Mouse (Mus musculus): ENCODE data around the gene Basp1. TPM values are rescaled to one million over a fixed set of nuclear protein-coding genes. Genes with fewer than 3 reads are reported as not detected.

Basp1 gene
- polyA plus RNA-seq, 1 experiment from 2014 or later, result 14.5 TPM

DNA sequence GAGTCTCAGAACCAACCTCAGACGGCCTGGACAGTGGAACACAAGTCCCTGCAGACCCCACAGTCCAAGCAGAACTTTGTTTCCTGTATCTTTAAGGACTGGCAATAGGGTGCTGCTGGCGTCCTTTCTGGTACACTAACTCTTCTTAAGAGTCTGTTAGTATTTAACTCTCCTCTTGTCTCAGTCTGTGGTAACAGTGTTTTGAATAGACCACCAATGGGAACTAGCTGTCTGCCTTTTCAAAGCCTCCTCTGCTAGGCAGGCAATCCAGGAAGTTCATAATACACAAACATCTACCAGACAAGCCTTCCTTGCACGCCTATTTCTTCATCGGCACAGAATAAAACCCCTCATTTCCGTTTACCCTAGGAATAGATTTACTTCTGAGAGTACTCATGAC lies 7.6 kb downstream of the Basp1 start:
- Histone ChIP-seq H3K4me2 (replicated peaks; ENCODE audit: low read depth, low read length) (no peak overlapping the region), H3K27me3 (ENCODE audit: insufficient read depth, low read length) (no peaks in the 10 kb centered on the region), H3K9ac (replicated peaks; ENCODE audit: low read length) (no peak overlapping the region), H3K9me3 (ENCODE audit: low read length) (no peaks in the 10 kb centered on the region), H3K4me1 (ENCODE audit: insufficient read depth, low read length) (peaks cover under 1% of the 10 kb centered on the region; the same call in 1 of the 2 replicates), H3K36me3 (ENCODE audit: insufficient read depth, low read length) (peaks cover 6% of the 10 kb centered on the region; the same call in 1 of the 2 replicates), H3K27ac (ENCODE audit: low read length) (no peak overlapping the region), H3K4me3 (ENCODE audit: low read length) (no peak overlapping the region)
- WGBS, result 82% methylated on average over 5 of the region's 5 CpGs
- no peak for ATAC-seq (ENCODE audit: low FRiP score, low TSS enrichment)

DNA sequence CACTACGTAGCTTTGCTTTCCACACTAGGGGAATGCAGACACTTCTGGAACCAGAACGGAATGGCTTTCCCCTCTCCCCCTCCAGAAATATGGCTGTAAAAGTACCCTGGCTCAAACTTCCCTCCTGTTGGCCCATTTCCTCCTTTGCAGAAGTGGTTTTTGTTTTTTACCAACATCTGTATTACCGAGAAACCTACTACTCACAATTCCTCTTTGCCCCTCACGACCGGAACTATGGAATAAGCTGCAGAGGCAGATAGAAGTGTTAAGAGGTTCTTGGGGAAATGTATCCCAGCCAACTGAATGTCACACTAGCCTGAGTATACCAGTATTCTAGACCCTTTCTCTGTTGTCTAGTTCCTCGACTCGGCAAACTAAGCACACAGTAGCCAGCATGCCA lies 9.7 kb downstream of the Basp1 start:
- Histone ChIP-seq H3K4me2 (replicated peaks; ENCODE audit: low read depth, low read length) (no peak overlapping the region), H3K36me3 (ENCODE audit: insufficient read depth, low read length) (peaks cover 8% of the 10 kb centered on the region; the same call in 1 of the 2 replicates), H3K27me3 (ENCODE audit: insufficient read depth, low read length) (no peaks in the 10 kb centered on the region), H3K9ac (replicated peaks; ENCODE audit: low read length) (no peak overlapping the region), H3K27ac (ENCODE audit: low read length) (no peak overlapping the region), H3K4me3 (ENCODE audit: low read length) (no peak overlapping the region), H3K4me1 (ENCODE audit: insufficient read depth, low read length) (no peaks in the 10 kb centered on the region), H3K9me3 (ENCODE audit: low read length) (no peaks in the 10 kb centered on the region)
- 95% methylated on average over 7 of the region's 7 CpGs for WGBS
- ATAC-seq (ENCODE audit: low FRiP score, low TSS enrichment), result no peak

DNA sequence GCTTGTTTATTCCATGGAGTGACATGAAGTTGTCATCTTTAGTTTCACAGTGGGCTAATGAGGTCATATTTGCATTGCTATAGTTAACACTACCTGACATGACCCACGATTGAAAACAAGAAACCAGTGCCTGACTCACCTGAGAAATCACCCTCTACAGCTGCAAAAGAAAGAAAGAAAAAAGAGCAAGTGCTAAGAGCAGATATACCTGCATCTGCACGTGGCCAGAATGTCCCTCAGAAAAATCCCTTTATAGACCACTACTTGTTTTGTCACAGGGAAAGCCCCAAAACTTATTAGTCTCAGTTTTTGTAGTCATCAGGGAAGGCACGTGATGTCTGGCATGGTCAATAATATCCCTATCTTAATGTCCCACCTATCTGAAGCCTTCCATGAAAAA lies 11.6 kb downstream of the Basp1 start:
- peaks cover 4% of the 10 kb centered on the region; the same call in 1 of the 2 replicates for H3K4me1 ChIP-seq (ENCODE audit: insufficient read depth, low read length)
- no peak overlapping the region for H3K4me2 ChIP-seq (replicated peaks; ENCODE audit: low read depth, low read length)
- 88% methylated on average over 3 of the region's 3 CpGs for WGBS

DNA sequence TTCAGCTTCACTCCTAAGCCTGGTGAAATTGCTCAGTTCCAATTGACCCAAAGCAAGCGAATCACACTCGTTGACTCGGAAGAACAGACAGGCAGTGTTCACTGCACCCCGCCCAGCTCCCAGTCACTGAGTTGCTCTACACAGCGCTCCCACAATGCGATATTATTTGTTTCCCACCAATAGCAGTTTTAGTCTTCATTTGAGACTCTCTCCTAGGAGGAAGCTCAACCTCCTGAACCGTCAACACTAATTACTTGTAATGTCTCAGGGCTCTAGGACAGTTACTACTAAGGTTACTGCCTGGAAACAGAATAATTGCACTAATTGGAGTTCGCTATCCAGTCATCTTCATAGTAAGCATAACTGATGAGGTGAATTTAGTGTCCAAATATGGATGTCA lies 13.3 kb downstream of the Basp1 start:
- H3K4me1 ChIP-seq (ENCODE audit: insufficient read depth, low read length), result peaks cover 7% of the 10 kb centered on the region; the same call in 1 of the 2 replicates
- no peaks in the 10 kb centered on the region for H3K27me3 ChIP-seq (ENCODE audit: insufficient read depth, low read length)
- H3K36me3 ChIP-seq (ENCODE audit: insufficient read depth, low read length), result peaks cover 8% of the 10 kb centered on the region; the same call in 1 of the 2 replicates
- WGBS, result 85% methylated on average over 8 of the region's 8 CpGs
- no peak overlapping the region for H3K9ac ChIP-seq (replicated peaks; ENCODE audit: low read length)
- H3K4me2 ChIP-seq (replicated peaks; ENCODE audit: low read depth, low read length), result no peak overlapping the region
- H3K27ac ChIP-seq (ENCODE audit: low read length), result no peak overlapping the region
- H3K4me3 ChIP-seq (ENCODE audit: low read length), result no peak overlapping the region
- no peak for ATAC-seq (ENCODE audit: low FRiP score, low TSS enrichment)
- no peaks in the 10 kb centered on the region for H3K9me3 ChIP-seq (ENCODE audit: low read length)

More for the DNA sequence above, 11.6 kb downstream of the Basp1 start:
- no peak overlapping the region for H3K27ac ChIP-seq (ENCODE audit: low read length)
- no peaks in the 10 kb centered on the region for H3K9me3 ChIP-seq (ENCODE audit: low read length)
- no peak overlapping the region for H3K4me3 ChIP-seq (ENCODE audit: low read length)
- H3K27me3 ChIP-seq (ENCODE audit: insufficient read depth, low read length), result no peaks in the 10 kb centered on the region
- no peak overlapping the region for H3K9ac ChIP-seq (replicated peaks; ENCODE audit: low read length)
- no peak for ATAC-seq (ENCODE audit: low FRiP score, low TSS enrichment)
- peaks cover 8% of the 10 kb centered on the region; the same call in 1 of the 2 replicates for H3K36me3 ChIP-seq (ENCODE audit: insufficient read depth, low read length)

DNA sequence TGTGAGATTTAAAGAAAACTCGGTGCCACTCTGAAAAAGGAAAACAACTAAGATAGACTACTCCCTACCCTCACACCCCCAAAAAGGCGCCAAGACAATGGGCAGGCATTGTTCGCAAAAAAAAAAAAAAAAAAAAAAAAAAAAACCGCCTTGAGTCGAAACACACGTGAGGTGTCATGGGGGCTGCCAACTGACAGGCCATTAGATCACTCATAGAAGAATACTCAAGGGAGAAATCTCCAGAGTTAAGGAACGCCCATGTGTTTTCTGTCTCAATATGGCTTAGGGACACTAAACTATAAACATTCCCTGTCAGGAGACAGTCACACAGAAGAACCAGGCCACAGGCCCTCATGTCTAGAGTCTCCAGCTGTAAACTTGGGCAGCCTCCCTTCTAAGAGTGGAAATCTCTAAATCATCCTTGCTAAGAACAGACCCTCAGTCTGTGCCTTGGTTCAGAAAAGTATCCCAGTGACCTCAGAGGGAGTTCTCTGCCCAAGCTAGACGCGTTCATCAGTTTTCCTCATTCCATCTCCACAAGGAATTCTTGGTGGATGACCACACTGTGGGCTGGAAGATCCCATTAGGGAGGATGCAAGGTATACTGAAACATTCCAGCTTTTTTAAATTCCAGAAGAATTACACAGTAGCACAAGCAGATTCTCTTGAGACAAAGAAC lies 17.5 kb downstream of the Basp1 start:
- no peaks in the 10 kb centered on the region for H3K9me3 ChIP-seq (ENCODE audit: low read length)
- no peak overlapping the region for H3K4me2 ChIP-seq (replicated peaks; ENCODE audit: low read depth, low read length)
- no peak overlapping the region for H3K9ac ChIP-seq (replicated peaks; ENCODE audit: low read length)
- no peak overlapping the region for H3K27ac ChIP-seq (ENCODE audit: low read length)
- H3K4me3 ChIP-seq (ENCODE audit: low read length), result no peak overlapping the region
- no peaks in the 10 kb centered on the region for H3K27me3 ChIP-seq (ENCODE audit: insufficient read depth, low read length)
- 0 out of 2 replicates have a peak, but pooled peaks cover 3% of the 10 kb centered on the region for H3K36me3 ChIP-seq (ENCODE audit: insufficient read depth, low read length)
- no peak for ATAC-seq (ENCODE audit: low FRiP score, low TSS enrichment)
- WGBS, result 50% methylated on average over 9 of the region's 9 CpGs
- H3K4me1 ChIP-seq (ENCODE audit: insufficient read depth, low read length), result peaks cover 7% of the 10 kb centered on the region

DNA sequence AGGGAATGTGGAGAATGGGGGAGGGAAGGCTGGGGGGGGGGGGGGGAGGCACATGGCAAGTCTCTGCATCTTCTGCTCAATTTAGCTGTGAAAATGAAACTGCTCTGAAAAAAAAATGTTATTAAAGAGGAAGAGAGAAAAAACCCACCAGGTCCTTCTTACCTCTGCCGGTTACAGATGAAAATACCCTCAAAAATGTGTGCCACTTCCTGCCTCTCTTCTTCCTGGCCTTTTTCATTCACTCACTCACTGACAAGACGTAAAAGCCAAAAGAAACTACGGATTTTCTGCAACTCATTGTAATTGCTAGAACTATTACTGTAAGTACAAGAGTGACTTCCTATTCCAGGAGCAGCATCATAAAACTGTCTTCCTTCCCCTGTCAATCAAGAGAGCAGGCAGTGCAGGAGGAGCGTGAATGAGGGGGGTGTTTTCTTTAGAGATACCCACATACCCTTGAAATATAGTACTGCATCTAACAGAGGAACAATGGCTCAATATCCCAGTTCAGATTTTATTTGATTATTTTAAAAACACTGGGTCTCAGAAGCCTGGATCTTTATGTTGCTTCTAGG lies 21.0 kb downstream of the Basp1 start:
- H3K9ac ChIP-seq (replicated peaks; ENCODE audit: low read length), result no peak overlapping the region
- no peaks in the 10 kb centered on the region for H3K27me3 ChIP-seq (ENCODE audit: insufficient read depth, low read length)
- no peak overlapping the region for H3K27ac ChIP-seq (ENCODE audit: low read length)
- no peaks in the 10 kb centered on the region for H3K36me3 ChIP-seq (ENCODE audit: insufficient read depth, low read length)
- no peak for ATAC-seq (ENCODE audit: low FRiP score, low TSS enrichment)
- H3K9me3 ChIP-seq (ENCODE audit: low read length), result no peaks in the 10 kb centered on the region
- no peak overlapping the region for H3K4me2 ChIP-seq (replicated peaks; ENCODE audit: low read depth, low read length)
- H3K4me3 ChIP-seq (ENCODE audit: low read length), result no peak overlapping the region
- 54% methylated on average over 4 of the region's 4 CpGs for WGBS
- peaks cover 7% of the 10 kb centered on the region for H3K4me1 ChIP-seq (ENCODE audit: insufficient read depth, low read length)

DNA sequence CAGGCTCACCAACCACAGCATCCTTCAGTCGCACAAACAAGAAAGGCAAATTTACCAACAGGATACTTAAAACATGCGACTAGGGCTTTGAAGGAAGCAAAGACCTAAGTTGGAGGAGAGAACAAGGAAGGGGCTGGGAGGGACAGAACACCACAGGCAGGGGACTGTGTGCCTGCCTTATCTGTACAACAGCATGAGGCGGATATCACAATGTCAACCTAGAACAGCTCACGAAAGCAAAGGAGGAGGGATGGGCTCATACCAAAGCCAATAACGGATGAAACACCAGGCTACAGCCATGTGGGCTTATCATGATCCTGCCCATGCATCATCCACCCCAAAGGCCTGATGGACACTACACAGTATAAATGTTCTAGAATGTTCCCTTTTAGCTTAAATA lies 22.4 kb downstream of the Basp1 start:
- Histone ChIP-seq H3K27me3 (ENCODE audit: insufficient read depth, low read length) (no peaks in the 10 kb centered on the region), H3K27ac (ENCODE audit: low read length) (no peak overlapping the region), H3K9me3 (ENCODE audit: low read length) (no peaks in the 10 kb centered on the region), H3K4me3 (ENCODE audit: low read length) (no peak overlapping the region), H3K36me3 (ENCODE audit: insufficient read depth, low read length) (no peaks in the 10 kb centered on the region), H3K4me2 (replicated peaks; ENCODE audit: low read depth, low read length) (no peak overlapping the region), H3K4me1 (ENCODE audit: insufficient read depth, low read length) (no peaks in the 10 kb centered on the region; the same call in none of the 2 replicates), H3K9ac (replicated peaks; ENCODE audit: low read length) (no peak overlapping the region)
- no peak for ATAC-seq (ENCODE audit: low FRiP score, low TSS enrichment)
- WGBS, result 91% methylated on average over 5 of the region's 5 CpGs

DNA sequence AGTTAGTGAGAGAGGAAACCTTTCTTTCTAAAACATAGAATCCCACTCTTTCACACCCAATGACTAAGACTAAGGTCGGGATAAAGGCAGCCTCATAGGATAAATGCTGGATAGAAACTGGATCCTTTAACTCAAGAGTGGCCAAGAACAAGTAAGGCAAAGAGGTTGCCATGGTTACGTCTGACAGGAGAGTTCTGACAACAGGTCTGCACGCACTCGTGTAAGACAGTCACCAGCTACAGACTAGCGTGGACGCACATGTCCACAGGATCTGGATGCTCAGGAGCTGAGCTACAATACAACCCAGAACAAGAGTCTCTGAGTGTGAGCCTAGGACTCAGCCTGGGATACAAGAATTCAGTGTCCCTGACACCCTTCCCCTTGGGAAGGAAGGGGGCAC lies 26.0 kb downstream of the Basp1 start:
- Histone ChIP-seq H3K27me3 (ENCODE audit: insufficient read depth, low read length) (no peaks in the 10 kb centered on the region), H3K9me3 (ENCODE audit: low read length) (no peaks in the 10 kb centered on the region), H3K4me1 (ENCODE audit: insufficient read depth, low read length) (no peaks in the 10 kb centered on the region; the same call in none of the 2 replicates), H3K9ac (replicated peaks; ENCODE audit: low read length) (no peak overlapping the region), H3K4me2 (replicated peaks; ENCODE audit: low read depth, low read length) (no peak overlapping the region), H3K36me3 (ENCODE audit: insufficient read depth, low read length) (peaks cover 5% of the 10 kb centered on the region), H3K4me3 (ENCODE audit: low read length) (no peak overlapping the region), H3K27ac (ENCODE audit: low read length) (no peak overlapping the region)
- WGBS, result 86% methylated on average over 6 of the region's 6 CpGs
- no peak for ATAC-seq (ENCODE audit: low FRiP score, low TSS enrichment)

DNA sequence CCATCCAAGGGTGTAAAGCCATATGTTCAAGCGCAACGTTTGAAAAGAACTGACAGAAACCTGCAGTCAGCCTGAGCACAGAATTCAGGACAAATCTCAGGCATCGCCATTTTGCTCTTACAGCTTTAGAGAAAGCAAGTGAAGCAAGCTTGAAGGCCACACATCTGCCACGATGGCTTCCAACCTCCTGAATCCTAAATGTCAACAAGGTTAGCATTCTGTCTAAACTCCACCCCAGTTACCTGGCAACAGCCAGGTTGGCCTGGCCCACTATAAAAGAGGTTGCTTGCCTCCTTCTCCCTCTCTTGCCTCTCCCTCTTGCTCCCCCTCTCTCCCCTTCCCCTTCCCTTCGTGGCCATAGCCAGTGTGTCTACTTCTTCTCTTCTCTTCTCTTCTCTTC lies 33.5 kb downstream of the Basp1 start:
- no peaks in the 10 kb centered on the region for H3K9me3 ChIP-seq (ENCODE audit: low read length)
- no peak overlapping the region for H3K4me2 ChIP-seq (replicated peaks; ENCODE audit: low read depth, low read length)
- no peaks in the 10 kb centered on the region for H3K27me3 ChIP-seq (ENCODE audit: insufficient read depth, low read length)
- peaks cover 6% of the 10 kb centered on the region; the same call in 1 of the 2 replicates for H3K4me1 ChIP-seq (ENCODE audit: insufficient read depth, low read length)
- 91% methylated on average over 5 of the region's 5 CpGs for WGBS
- H3K27ac ChIP-seq (ENCODE audit: low read length), result no peak overlapping the region
- no peak for ATAC-seq (ENCODE audit: low FRiP score, low TSS enrichment)
- no peak overlapping the region for H3K9ac ChIP-seq (replicated peaks; ENCODE audit: low read length)
- H3K4me3 ChIP-seq (ENCODE audit: low read length), result no peak overlapping the region
- H3K36me3 ChIP-seq (ENCODE audit: insufficient read depth, low read length), result peaks cover 5% of the 10 kb centered on the region

DNA sequence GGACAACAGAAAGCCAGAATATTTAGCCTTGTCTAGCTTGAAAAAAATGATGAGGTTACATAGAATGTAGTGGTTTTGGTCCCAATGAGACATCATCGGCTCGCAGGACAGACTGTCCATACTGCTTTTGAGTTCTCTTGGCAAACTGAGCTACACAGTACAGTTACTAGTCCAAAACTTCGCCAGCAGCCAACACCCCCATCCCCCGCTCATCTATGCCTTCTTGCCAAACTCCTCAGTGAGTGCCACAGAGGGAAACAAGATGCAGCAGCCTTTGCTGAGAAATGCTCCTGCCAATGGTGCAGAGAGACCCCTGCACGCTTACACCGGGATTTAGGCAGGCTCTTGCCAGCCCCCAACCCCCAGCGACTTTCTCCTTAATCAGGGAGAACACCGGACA lies 34.9 kb downstream of the Basp1 start:
- Histone ChIP-seq H3K4me1 (ENCODE audit: insufficient read depth, low read length) (peaks cover 6% of the 10 kb centered on the region; the same call in 1 of the 2 replicates), H3K36me3 (ENCODE audit: insufficient read depth, low read length) (peaks cover 5% of the 10 kb centered on the region), H3K27me3 (ENCODE audit: insufficient read depth, low read length) (no peaks in the 10 kb centered on the region), H3K9me3 (ENCODE audit: low read length) (no peaks in the 10 kb centered on the region), H3K4me2 (replicated peaks; ENCODE audit: low read depth, low read length) (no peak overlapping the region), H3K4me3 (ENCODE audit: low read length) (no peak overlapping the region), H3K27ac (ENCODE audit: low read length) (no peak overlapping the region), H3K9ac (replicated peaks; ENCODE audit: low read length) (no peak overlapping the region)
- WGBS, result 93% methylated on average over 8 of the region's 8 CpGs
- ATAC-seq (ENCODE audit: low FRiP score, low TSS enrichment), result no peak
